Mouse (Mus musculus): Measurements from ENCODE around the gene Ifitm6. TPM values are rescaled to one million over a fixed set of nuclear protein-coding genes. Genes with fewer than 3 reads are reported as not detected.
"Not testable (repeated sequence)": the region's sequence is repeated elsewhere in the genome, so short reads cannot be mapped to it uniquely, and the experiment has no call there.

The Ifitm6 gene
- total and polyA plus RNA-seq, 3 experiments = not detected

DNA sequence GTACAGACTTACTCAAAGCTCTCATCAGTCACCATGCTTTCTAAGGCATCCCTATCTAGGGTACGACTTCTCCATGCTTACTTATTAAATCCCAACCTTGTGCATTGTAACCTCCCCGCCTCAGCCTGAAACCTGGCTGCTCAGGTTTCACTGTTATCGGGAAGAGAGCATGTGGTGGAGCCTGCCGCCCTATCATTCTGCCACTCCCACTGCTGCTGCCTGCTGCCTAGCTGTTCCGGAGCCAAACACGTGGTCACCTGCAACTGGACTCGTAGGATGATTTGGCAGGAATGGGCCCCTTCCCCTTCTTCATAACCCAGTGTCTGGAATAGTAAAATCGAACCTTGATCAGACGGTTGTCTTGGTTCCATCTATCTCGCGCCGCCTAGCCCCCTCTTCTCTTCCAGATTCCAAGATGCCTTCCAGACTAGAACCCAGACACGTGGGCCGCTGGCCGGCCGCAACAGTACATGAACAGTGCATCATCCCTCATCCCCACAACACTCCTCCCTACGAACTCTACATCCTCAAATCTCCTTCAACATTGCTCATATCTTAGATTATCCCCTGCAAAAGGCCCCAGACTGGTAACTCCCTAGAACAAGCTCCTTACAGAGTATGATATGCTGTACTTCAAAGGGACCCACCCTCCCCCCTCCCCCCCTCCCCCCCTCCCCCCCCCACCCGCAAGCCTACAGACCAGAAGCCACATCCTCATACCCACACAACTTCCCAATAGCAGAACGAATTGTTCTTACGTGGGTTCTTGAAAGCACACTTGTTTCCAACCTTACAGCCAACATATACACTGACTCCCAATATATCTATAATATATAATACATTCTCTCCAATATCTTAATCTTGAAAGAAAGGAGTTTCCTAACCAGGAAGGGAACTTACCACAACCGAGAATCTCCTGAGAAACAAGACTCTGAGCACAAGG lies 20.6 kb upstream of the Ifitm6 start:
- H3K4me2 ChIP-seq (ENCODE audit: insufficient read depth, low read depth, poor library complexity, severe bottlenecking) = no peak overlapping the region

DNA sequence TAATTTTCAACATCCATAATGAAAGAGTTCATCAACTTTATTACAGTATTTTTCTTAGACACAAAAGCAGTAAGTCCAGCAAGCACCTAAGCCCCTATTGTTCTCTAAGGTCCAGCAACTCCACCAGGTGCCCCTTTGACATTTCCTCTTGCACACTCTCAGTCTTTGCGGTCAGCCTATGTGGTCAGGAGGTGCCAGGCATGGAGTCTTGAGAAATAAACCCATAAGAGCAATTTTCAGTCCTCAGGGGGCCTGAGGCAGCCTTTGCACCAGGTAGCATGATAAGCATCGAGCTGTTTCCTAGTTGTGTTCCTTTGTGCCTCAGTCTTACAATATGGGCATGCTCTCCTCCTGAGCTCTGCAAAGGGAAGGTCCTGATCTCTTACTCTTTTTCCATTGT lies 18.9 kb upstream of the Ifitm6 start:
- H3K4me1 ChIP-seq (ENCODE audit: control insufficient read depth in 1 of 2, insufficient read depth in 2 of 2); H3K36me3 ChIP-seq (replicated peaks in 1 of 2; ENCODE audit: control insufficient read depth in 1 of 2, insufficient read depth in 1 of 2, low read length in 1 of 2); H3K9me3 ChIP-seq (replicated peaks; ENCODE audit: low read length); in situ Hi-C loops (cut with MboI; ENCODE audit: low pct_ligation_motif_present, low pct_unique_long_range_greater_than_20kb, low sequenced_read_pairs); H3K4me2 ChIP-seq (ENCODE audit: insufficient read depth, low read depth, poor library complexity, severe bottlenecking); H3K4me3 ChIP-seq (replicated peaks in 1 of 3; ENCODE audit: low read depth in 2 of 3, low read length in 2 of 3, poor library complexity in 1 of 3); dilution Hi-C loops (cut with MboI; ENCODE audit: extremely low pct_ligation_motif_present, extremely low pct_unique_long_range_greater_than_20kb, low sequenced_read_pairs); H3K27ac ChIP-seq (ENCODE audit: insufficient read depth, low read depth); H3K9ac ChIP-seq (ENCODE audit: insufficient read depth, low read depth); H3K27me3 ChIP-seq (replicated peaks); H3K79me2 ChIP-seq (replicated peaks; ENCODE audit: control insufficient read depth, extremely low read depth, insufficient read depth, poor library complexity, severe bottlenecking); DNase-seq (ENCODE audit: extremely low read depth): not testable (repeated sequence)

More for the DNA sequence above, 20.6 kb upstream of the Ifitm6 start:
- H3K27me3 ChIP-seq (replicated peaks) = peaks cover 10% of the 10 kb centered on the region
- no peak overlapping the region for H3K4me3 ChIP-seq (replicated peaks in 1 of 3; ENCODE audit: low read depth in 2 of 3, low read length in 2 of 3, poor library complexity in 1 of 3)
- no peak overlapping the region for H3K9ac ChIP-seq (ENCODE audit: insufficient read depth, low read depth)
- no peak overlapping the region for H3K27ac ChIP-seq (ENCODE audit: insufficient read depth, low read depth)
- no peak for TF ChIP-seq SMC3 (IDR thresholded peaks at IDR 0.05; ENCODE audit: low read depth, low read length)
- no peak for TF ChIP-seq GABPA (IDR thresholded peaks at IDR 0.05; ENCODE audit: insufficient replicate concordance, low read depth, low read length)
- no peak for TF ChIP-seq MEF2A (IDR thresholded peaks at IDR 0.05; ENCODE audit: borderline replicate concordance, low read depth, low read length)
- TF ChIP-seq MAFK (IDR thresholded peaks at IDR 0.05; ENCODE audit: insufficient replicate concordance, low read length) = no peak
- TF ChIP-seq CHD1 (IDR thresholded peaks at IDR 0.05; ENCODE audit: low read depth, low read length) = no peak
- TF ChIP-seq EP300 (IDR thresholded peaks at IDR 0.05; ENCODE audit: low read length) = no peak
- no peak for TF ChIP-seq MXI1 (IDR thresholded peaks at IDR 0.05; ENCODE audit: low read depth, low read length)
- TF ChIP-seq ZMIZ1 (IDR thresholded peaks at IDR 0.05; ENCODE audit: low read depth, low read length) = no peak
- H3K79me2 ChIP-seq (replicated peaks; ENCODE audit: control insufficient read depth, extremely low read depth, insufficient read depth, poor library complexity, severe bottlenecking) = no peaks in the 10 kb centered on the region
- peaks cover 6% of the 10 kb centered on the region for H3K9me3 ChIP-seq (replicated peaks; ENCODE audit: low read length)
- no peaks in the 10 kb centered on the region for H3K36me3 ChIP-seq (replicated peaks in 1 of 2; ENCODE audit: control insufficient read depth in 1 of 2, insufficient read depth in 1 of 2, low read length in 1 of 2)
- in situ Hi-C loops (cut with MboI; ENCODE audit: low pct_ligation_motif_present, low pct_unique_long_range_greater_than_20kb, low sequenced_read_pairs) = no loop called here
- peaks cover 3 to 11% of the 10 kb centered on the region in 2 experiments; a peak in 3 of 4 replicates for H3K4me1 ChIP-seq (ENCODE audit: control insufficient read depth in 1 of 2, insufficient read depth in 2 of 2)
- dilution Hi-C loops (cut with MboI; ENCODE audit: extremely low pct_ligation_motif_present, extremely low pct_unique_long_range_greater_than_20kb, low sequenced_read_pairs) = no loop called here
- DNase-seq (ENCODE audit: extremely low read depth) = no peak

- no peaks in the 10 kb centered on the region for H3K36me3 ChIP-seq (replicated peaks in 1 of 2; ENCODE audit: control insufficient read depth in 1 of 2, insufficient read depth in 1 of 2, low read length in 1 of 2)
- no peak overlapping the region for H3K4me3 ChIP-seq (replicated peaks in 1 of 3; ENCODE audit: low read depth in 2 of 3, low read length in 2 of 3, poor library complexity in 1 of 3)
- H3K4me2 ChIP-seq (ENCODE audit: insufficient read depth, low read depth, poor library complexity, severe bottlenecking) = no peak overlapping the region
- H3K27me3 ChIP-seq (replicated peaks) = peaks cover 4% of the 10 kb centered on the region
- no peaks in the 10 kb centered on the region for H3K79me2 ChIP-seq (replicated peaks; ENCODE audit: control insufficient read depth, extremely low read depth, insufficient read depth, poor library complexity, severe bottlenecking)
- in situ Hi-C loops (cut with MboI; ENCODE audit: low pct_ligation_motif_present, low pct_unique_long_range_greater_than_20kb, low sequenced_read_pairs) (no loop called here), dilution Hi-C loops (cut with MboI; ENCODE audit: extremely low pct_ligation_motif_present, extremely low pct_unique_long_range_greater_than_20kb, low sequenced_read_pairs) (no loop called here)
- no peak for TF ChIP-seq RCOR1 (conservative IDR thresholded peaks at IDR 0.05; ENCODE audit: low read depth, low read length)
- no peak for TF ChIP-seq POLR2A (IDR thresholded peaks at IDR 0.05; ENCODE audit: low read depth, low read length)
- TF ChIP-seq GABPA (IDR thresholded peaks at IDR 0.05; ENCODE audit: insufficient replicate concordance, low read depth, low read length) = no peak
- no peak for TF ChIP-seq USF2 (conservative IDR thresholded peaks at IDR 0.05; ENCODE audit: low read depth, low read length)
- TF ChIP-seq RAD21 (IDR thresholded peaks at IDR 0.05; ENCODE audit: low read depth, low read length) = no peak
- no peak for TF ChIP-seq MEF2A (IDR thresholded peaks at IDR 0.05; ENCODE audit: borderline replicate concordance, low read depth, low read length)
- no peak for TF ChIP-seq ZC3H11A (IDR thresholded peaks at IDR 0.05; ENCODE audit: low read depth, low read length)
- TF ChIP-seq MAFK (IDR thresholded peaks at IDR 0.05; ENCODE audit: insufficient replicate concordance, low read length) = no peak
- TF ChIP-seq MAZ (IDR thresholded peaks at IDR 0.05; ENCODE audit: low read depth, low read length) = no peak
- TF ChIP-seq POLR2AphosphoS2 (IDR thresholded peaks at IDR 0.05; ENCODE audit: low read depth, low read length) = no peak
- TF ChIP-seq NRF1 (IDR thresholded peaks at IDR 0.05; ENCODE audit: low read depth, low read length) = no peak
- no peak for TF ChIP-seq CHD2 (IDR thresholded peaks at IDR 0.05; ENCODE audit: low read length)
- no peak for TF ChIP-seq MAX (IDR thresholded peaks at IDR 0.05; ENCODE audit: low read length)
- TF ChIP-seq CHD1 (IDR thresholded peaks at IDR 0.05; ENCODE audit: low read depth, low read length) = no peak
- TF ChIP-seq SMC3 (IDR thresholded peaks at IDR 0.05; ENCODE audit: low read depth, low read length) = no peak
- TF ChIP-seq JUN (IDR thresholded peaks at IDR 0.05; ENCODE audit: insufficient read depth, low read depth, low read length) = no peak
- TF ChIP-seq EP300 (IDR thresholded peaks at IDR 0.05; ENCODE audit: low read length) = no peak
- no peak for TF ChIP-seq HCFC1 (IDR thresholded peaks at IDR 0.05; ENCODE audit: low read depth, low read length)
- H3K4me1 ChIP-seq (ENCODE audit: control insufficient read depth in 1 of 2, insufficient read depth in 2 of 2) = no peaks in the 10 kb centered on the region; a peak in 1 of 4 replicates
- no peaks in the 10 kb centered on the region for H3K9me3 ChIP-seq (replicated peaks; ENCODE audit: low read length)
- H3K27ac ChIP-seq (ENCODE audit: insufficient read depth, low read depth) = no peak overlapping the region
- no peak for DNase-seq (ENCODE audit: extremely low read depth)
- H3K9ac ChIP-seq (ENCODE audit: insufficient read depth, low read depth) = no peak overlapping the region
Observed at GRCm38 (mm10) chr7:141032458-141033167, 14.9 kb upstream of the Ifitm6 start.
